Mouse (Mus musculus) midbrain, embryonic 11.5 days (tissue): Measurements from ENCODE around the gene Dqx1. TPM values are rescaled to one million over a fixed set of nuclear protein-coding genes. Genes with fewer than 3 reads are reported as not detected.

Experiments used
- ATAC-seq: fragments of 200-750 bp; cut with Nextera tagmentation; 2 replicates; pipeline ENCODE4 v1.8.0; 2017; ENCODE audit warnings: moderate TSS enrichment, moderate library complexity; ENCODE audit not compliant: low FRiP score
- DNase-seq: peaks from one replicate; pipeline ENCODE4 v3.0.0; 2015; ENCODE audit warnings: low spot score; ENCODE audit errors: missing footprints
- H3K27ac ChIP-seq: fragments of 300-500 bp; sonication (generic); 2 replicates; pipeline ENCODE4 v1.5.1; 2014; ENCODE audit warnings: low read depth, low read length
- H3K27me3 ChIP-seq: fragments of 300-500 bp; sonication (generic); 2 replicates; pipeline ENCODE4 v1.6.1; 2014; ENCODE audit warnings: mild to moderate bottlenecking, low read length, moderate library complexity, mixed read lengths; ENCODE audit not compliant: control insufficient read depth, insufficient read depth
- H3K36me3 ChIP-seq: fragments of 300-500 bp; sonication (generic); 2 replicates; pipeline ENCODE4 v1.6.1; 2014; ENCODE audit warnings: mild to moderate bottlenecking, low read length, moderate library complexity, mixed read lengths; ENCODE audit not compliant: control insufficient read depth, insufficient read depth
- H3K4me1 ChIP-seq: fragments of 300-500 bp; sonication (generic); 2 replicates; pipeline ENCODE4 v1.6.1; 2014; ENCODE audit warnings: low read length; ENCODE audit not compliant: control insufficient read depth, insufficient read depth
- H3K4me2 ChIP-seq: fragments of 300-500 bp; sonication (generic); 2 replicates; pipeline ENCODE4 v1.6.1; 2014; ENCODE audit warnings: mild to moderate bottlenecking, moderate library complexity
- H3K4me3 ChIP-seq: fragments of 300-500 bp; sonication (generic); 2 replicates; pipeline ENCODE4 v1.5.1; 2014; ENCODE audit warnings: low read depth, low read length
- H3K9ac ChIP-seq: fragments of 300-500 bp; sonication (generic); 2 replicates; pipeline ENCODE4 v1.6.1; 2014; ENCODE audit warnings: low read length
- H3K9me3 ChIP-seq: fragments of 300-500 bp; sonication (generic); 2 replicates; pipeline ENCODE4 v1.6.1; 2016; ENCODE audit warnings: low read length; ENCODE audit not compliant: control insufficient read depth
- WGBS: fragments of 180-500 bp; shearing (Covaris S2); extraction: QIAGEN DNeasy Blood & Tissue Kit; methylation state at CpG from one replicate; pipeline ENCODE4 v1.1.7; 2014; 5-methylcytosine and 5-hydroxymethylcytosine counted together
- polyA plus RNA-seq: library from polyadenylated mRNA; unstranded; fragments of >200 nt; fragmentation: Nextera tagmentation; extraction: Ambion mirVana; gene quantifications from 2 replicates; pipeline ENCODE4 v1.2.1, GENCODE M21; 2014

Dqx1 gene
- polyA plus RNA-seq, 1 experiment from 2014 or later: 0.68 TPM

GRCm38 (mm10) chr6:83040601-83041000 is 17.0 kb upstream of the Dqx1 start:
- no peak overlapping the region for H3K4me2 ChIP-seq
- no peaks in the 10 kb centered on the region for H3K36me3 ChIP-seq
- H3K27ac ChIP-seq: no peak overlapping the region
- no peak for DNase-seq
- H3K4me3 ChIP-seq: no peak overlapping the region
- no peaks in the 10 kb centered on the region for H3K9me3 ChIP-seq
- H3K4me1 ChIP-seq: peaks cover 6% of the 10 kb centered on the region; the same call in 1 of the 2 replicates
- no peaks in the 10 kb centered on the region for H3K27me3 ChIP-seq
- WGBS: 82% methylated on average over 5 of the region's 5 CpGs
- no peak overlapping the region for H3K9ac ChIP-seq
- ATAC-seq: no peak

GRCm38 (mm10) chr6:83043561-83043960 is 14.1 kb upstream of the Dqx1 start:
- no peaks in the 10 kb centered on the region for H3K36me3 ChIP-seq
- ATAC-seq: no peak
- H3K4me2 ChIP-seq: no peak overlapping the region
- H3K9ac ChIP-seq: no peak overlapping the region
- peak; percentile 56 for DNase-seq
- no peak overlapping the region for H3K4me3 ChIP-seq
- no peaks in the 10 kb centered on the region for H3K9me3 ChIP-seq
- 67% methylated on average over 6 of the region's 6 CpGs for WGBS
- H3K27ac ChIP-seq: no peak overlapping the region
- no peaks in the 10 kb centered on the region for H3K27me3 ChIP-seq
- H3K4me1 ChIP-seq: peaks cover 2% of the 10 kb centered on the region; the same call in 1 of the 2 replicates

GRCm38 (mm10) chr6:83043993-83044392 is 13.7 kb upstream of the Dqx1 start:
- Histone ChIP-seq H3K36me3 (no peaks in the 10 kb centered on the region), H3K27me3 (no peaks in the 10 kb centered on the region), H3K4me2 (no peak overlapping the region), H3K9ac (no peak overlapping the region), H3K4me3 (no peak overlapping the region), H3K4me1 (no peaks in the 10 kb centered on the region), H3K9me3 (no peaks in the 10 kb centered on the region), H3K27ac (no peak overlapping the region)
- peak; percentile 60 for DNase-seq
- no peak for ATAC-seq
- WGBS: 86% methylated on average over 5 of the region's 5 CpGs

DNA sequence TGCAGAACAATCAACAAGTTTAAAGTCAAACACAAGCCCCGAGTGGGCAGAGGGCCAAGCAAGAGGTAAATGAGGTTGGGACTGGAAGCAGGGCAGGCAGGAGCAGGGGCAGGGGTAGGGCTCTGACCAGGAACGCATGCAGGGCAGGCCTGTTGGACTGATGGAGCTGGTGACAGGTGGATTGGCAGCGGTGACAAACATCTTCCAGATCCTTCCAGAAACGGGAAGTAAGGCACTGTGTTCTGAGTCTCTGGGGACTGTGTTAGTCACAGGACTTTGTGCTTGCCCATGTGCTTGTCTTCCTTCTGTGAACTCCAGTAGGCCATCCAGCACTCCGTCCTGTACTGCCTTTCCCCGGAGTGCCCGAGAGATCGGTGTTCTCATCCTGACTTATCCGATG is 12.9 kb upstream of the Dqx1 start:
- Histone ChIP-seq H3K9me3 (no peaks in the 10 kb centered on the region), H3K4me1 (no peaks in the 10 kb centered on the region), H3K27ac (no peak overlapping the region), H3K36me3 (no peaks in the 10 kb centered on the region), H3K4me2 (no peak overlapping the region), H3K27me3 (no peaks in the 10 kb centered on the region), H3K9ac (no peak overlapping the region), H3K4me3 (no peak overlapping the region)
- WGBS: 76% methylated on average over 9 of the region's 9 CpGs
- ATAC-seq (no peak), DNase-seq (no peak)

- Histone ChIP-seq H3K9ac (no peak overlapping the region), H3K27ac (no peak overlapping the region), H3K36me3 (no peaks in the 10 kb centered on the region), H3K4me2 (no peak overlapping the region), H3K4me3 (no peak overlapping the region), H3K9me3 (no peaks in the 10 kb centered on the region), H3K4me1 (peaks cover 13% of the 10 kb centered on the region), H3K27me3 (no peaks in the 10 kb centered on the region)
- DNase-seq (no peak), ATAC-seq (no peak)
- 76% methylated on average over 10 of the region's 10 CpGs for WGBS
These were observed 8.3 kb upstream of the Dqx1 start for GRCm38 (mm10) chr6:83049367-83049766.

GRCm38 (mm10) chr6:83053136-83053960 is 4.3 kb upstream of the Dqx1 start:
- H3K27ac ChIP-seq: peak overlapping the region; percentile 27
- H3K9ac ChIP-seq: peak overlapping the region; percentile 93
- H3K27me3 ChIP-seq: no peaks in the 10 kb centered on the region
- 3% methylated on average over 26 of the region's 26 CpGs for WGBS
- DNase-seq (peak; percentile 94), ATAC-seq (0 out of 2 replicates have a peak, but pooled peaks have one; percentile 2)
- peaks cover 21% of the 10 kb centered on the region for H3K4me1 ChIP-seq
- H3K36me3 ChIP-seq: peaks cover 5% of the 10 kb centered on the region; the same call in 1 of the 2 replicates
- H3K9me3 ChIP-seq: no peaks in the 10 kb centered on the region
- H3K4me3 ChIP-seq: peak overlapping the region; percentile 97
- peak overlapping the region; percentile 97 for H3K4me2 ChIP-seq

DNA sequence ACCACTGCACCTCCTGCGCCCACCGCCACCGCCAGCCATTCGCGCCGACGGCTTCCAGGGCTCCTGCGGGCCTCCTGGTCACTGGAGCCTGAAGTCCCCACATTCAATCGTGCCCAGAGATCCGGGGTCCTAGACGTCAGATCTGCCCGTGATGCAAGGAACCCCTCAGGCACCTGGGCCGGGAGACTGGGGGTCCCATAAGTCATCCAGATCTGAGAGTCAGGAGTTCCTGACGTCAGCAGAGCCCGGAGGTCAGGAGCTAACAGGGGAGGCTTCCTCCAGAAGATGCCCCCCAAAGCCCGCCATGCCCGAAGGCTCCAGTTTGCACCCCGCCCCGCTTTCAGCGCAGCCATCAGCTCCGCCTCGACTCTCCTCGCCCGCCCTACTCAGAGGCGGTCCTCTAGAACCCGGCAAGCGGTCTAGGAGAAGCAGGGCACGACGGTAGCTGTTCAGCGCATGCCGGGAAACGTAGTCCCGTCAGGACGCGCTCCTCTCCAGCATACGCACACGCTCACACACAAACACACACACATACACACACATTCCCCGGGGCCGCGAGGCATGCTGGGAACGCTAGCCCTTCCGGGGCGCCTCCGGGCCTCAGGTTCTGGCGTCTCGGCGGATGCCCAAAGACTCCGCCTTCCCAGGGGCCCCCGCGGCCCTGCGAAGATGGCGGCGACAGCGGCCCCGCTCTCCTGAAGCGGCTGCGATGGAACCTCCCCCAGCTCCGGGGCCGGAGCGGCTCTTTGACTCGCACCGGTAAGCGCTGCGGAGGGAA is 3.4 kb upstream of the Dqx1 start, which contains the start of gene Aup1:
TSS of gene Aup1 (plus strand) at position 448 of the 778 bp plus-strand sequence.
- H3K27ac ChIP-seq: peak within 1 kb of the TSS; percentile 80
- peak; percentile 96 for ATAC-seq
- peak within 1 kb of the TSS; percentile 97 for H3K4me3 ChIP-seq
- no peaks in the 10 kb centered on the region for H3K27me3 ChIP-seq
- peaks cover 5% of the 10 kb centered on the region; the same call in 1 of the 2 replicates for H3K36me3 ChIP-seq
- peak within 1 kb of the TSS; percentile 93 for H3K9ac ChIP-seq
- H3K4me1 ChIP-seq: peaks cover 21% of the 10 kb centered on the region
- WGBS: under 1% methylated on average over 57 of the region's 64 CpGs
- peak within 1 kb of the TSS; percentile 97 for H3K4me2 ChIP-seq
- H3K9me3 ChIP-seq: no peaks in the 10 kb centered on the region
- DNase-seq: peak; percentile 100

DNA sequence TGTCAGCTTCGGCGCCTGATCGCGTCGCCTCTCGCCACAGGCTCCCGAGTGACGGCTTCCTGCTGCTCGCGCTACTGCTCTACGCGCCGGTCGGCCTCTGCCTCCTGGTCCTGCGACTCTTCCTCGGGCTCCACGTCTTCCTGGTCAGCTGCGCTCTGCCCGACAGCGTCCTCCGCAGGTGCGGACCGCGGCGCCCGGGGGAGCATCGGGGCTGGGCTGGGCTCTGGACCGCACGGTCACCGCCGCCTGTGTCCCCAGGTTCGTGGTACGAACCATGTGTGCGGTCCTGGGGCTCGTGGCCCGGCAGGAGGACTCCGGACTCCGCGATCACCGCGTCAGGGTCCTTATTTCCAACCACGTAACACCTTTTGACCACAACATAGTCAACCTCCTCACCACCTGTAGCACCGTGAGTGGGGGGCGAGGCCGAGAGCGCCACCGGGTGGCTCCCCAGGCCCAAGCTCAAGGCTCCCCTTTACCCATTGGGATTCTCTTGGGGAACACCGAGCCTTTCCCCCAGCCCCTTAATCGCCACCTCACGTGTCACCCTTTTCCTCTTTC is 2.7 kb upstream of the Dqx1 start, which contains the start of gene Htra2:
TSS of gene Htra2 (minus strand) at position 403 of the 561 bp plus-strand sequence.
- Histone ChIP-seq H3K36me3 (peaks cover 5% of the 10 kb centered on the region; the same call in 1 of the 2 replicates), H3K4me2 (peak within 1 kb of the TSS; percentile 97), H3K4me3 (peak within 1 kb of the TSS; percentile 97), H3K27ac (peak within 1 kb of the TSS; percentile 80), H3K27me3 (no peaks in the 10 kb centered on the region), H3K9ac (peak within 1 kb of the TSS; percentile 93), H3K9me3 (no peaks in the 10 kb centered on the region), H3K4me1 (peaks cover 21% of the 10 kb centered on the region)
- no peak for DNase-seq
- WGBS: under 1% methylated on average over 49 of the region's 50 CpGs
- peak; percentile 8; the same call in 1 of the 2 replicates for ATAC-seq
